Mouse (Mus musculus) MEL (cell line): ENCODE data around the gene Hbq1b.

Source experiments
- CTCF ChIP-seq, 3 experiments: IDR thresholded peaks in 2 of 3; conservative IDR thresholded peaks in 1 of 3; 2 replicates each; pipeline ENCODE4 v1.5.1; 2011 to 2012; ENCODE audit warnings: low read length in 3 of 3, low read depth in 2 of 3, mild to moderate bottlenecking in 2 of 3, improper control_type of control experiment in 1 of 3, inconsistent platforms in 1 of 3, mixed read lengths in 1 of 3, moderate library complexity in 1 of 3; ENCODE audit not compliant: control insufficient read depth in 1 of 3, insufficient read depth in 1 of 3, poor library complexity in 1 of 3, severe bottlenecking in 1 of 3
- GABPA ChIP-seq: IDR thresholded peaks from 2 replicates; pipeline ENCODE4 v1.6.1; 2012; ENCODE audit warnings: low read depth, mild to moderate bottlenecking, inconsistent platforms, low read length, improper control_type of control experiment, moderate library complexity
- KAT2A ChIP-seq: conservative IDR thresholded peaks from 2 replicates; pipeline ENCODE4 v1.6.1; 2012; ENCODE audit warnings: low read depth, low read length, improper control_type of control experiment, inconsistent platforms
- POLR2A ChIP-seq, 2 experiments: IDR thresholded peaks; 2 replicates each; pipeline ENCODE4 v1.6.1; 2011 to 2012; ENCODE audit warnings: low read length in 2 of 2, mild to moderate bottlenecking in 2 of 2, control low read depth in 1 of 2, improper control_type of control experiment in 1 of 2, low read depth in 1 of 2, moderate library complexity in 1 of 2; ENCODE audit not compliant: control insufficient read depth in 1 of 2, insufficient read depth in 1 of 2, poor library complexity in 1 of 2
- POLR2AphosphoS2 ChIP-seq: IDR thresholded peaks from 2 replicates; pipeline ENCODE4 v1.6.1; 2011; ENCODE audit warnings: low read length, improper control_type of control experiment
- POLR2AphosphoS5 ChIP-seq: IDR thresholded peaks from 2 replicates; pipeline ENCODE4 v1.6.1; 2012; ENCODE audit warnings: low read depth, borderline replicate concordance, mild to moderate bottlenecking, inconsistent platforms, low read length, moderate library complexity, mixed read lengths
- TBP ChIP-seq: IDR thresholded peaks from 2 replicates; pipeline ENCODE4 v1.8.0; 2011; ENCODE audit warnings: low read depth, low read length, improper control_type of control experiment
- USF2 ChIP-seq, 2 experiments: IDR thresholded peaks; 2 replicates each; pipeline ENCODE4 v1.6.1; 2011 to 2012; ENCODE audit warnings: improper control_type of control experiment in 2 of 2, low read length in 2 of 2, borderline replicate concordance in 1 of 2, inconsistent platforms in 1 of 2, low read depth in 1 of 2, mild to moderate bottlenecking in 1 of 2; ENCODE audit not compliant: insufficient read depth in 1 of 2

- TF ChIP-seq POLR2A (IDR thresholded peaks at IDR 0.05; ENCODE audit: control insufficient read depth in 1 of 2, insufficient read depth in 1 of 2, low read depth in 1 of 2, low read length in 2 of 2, poor library complexity in 1 of 2) = no peak
- no peak for TF ChIP-seq KAT2A
- no peak for TF ChIP-seq CTCF (IDR thresholded peaks at IDR 0.05 in 2 of 3, conservative IDR thresholded peaks at IDR 0.05 in 1 of 3; ENCODE audit: control insufficient read depth in 1 of 3, insufficient read depth in 1 of 3, low read depth in 2 of 3, low read length in 3 of 3, poor library complexity in 1 of 3, severe bottlenecking in 1 of 3)
- TF ChIP-seq POLR2AphosphoS5 = no peak
- no peak for TF ChIP-seq USF2 (IDR thresholded peaks at IDR 0.05; ENCODE audit: borderline replicate concordance in 1 of 2, insufficient read depth in 1 of 2, low read depth in 1 of 2, low read length in 2 of 2)
- no peak for TF ChIP-seq POLR2AphosphoS2
- no peak for TF ChIP-seq TBP
- TF ChIP-seq GABPA = no peak
Observed at GRCm38 (mm10) chr11:32277736-32278457, 8.9 kb upstream of the Hbq1b start.
